Mouse (Mus musculus): ENCODE results near the gene Efnb1. TPM values are rescaled to one million over a fixed set of nuclear protein-coding genes. Genes with fewer than 3 reads are reported as not detected.
A peak's percentile ranks its signal among the peaks of the same experiment; 100 is the strongest.
"Not testable (repeated sequence)": the region's sequence is repeated elsewhere in the genome, so short reads cannot be mapped to it uniquely, and the experiment has no call there.

The Efnb1 gene
- polyA plus RNA-seq (2015; fragmentation: Nextera tagmentation; extraction: Ambion mirVana): 5.1 and 5.7 TPM in 2 replicates

- ATAC-seq (ENCODE audit: insufficient read depth): peak; percentile 74
- H3K4me1 ChIP-seq (replicated peaks): 0 out of 2 replicates have a peak, but pooled peaks cover under 1% of the 10 kb centered on the region
- H3K4me2 ChIP-seq: peak within 1 kb of the TSS; percentile 66
- no peaks in the 10 kb centered on the region for H3K36me3 ChIP-seq (replicated peaks)
- peak within 1 kb of the TSS; percentile 54 for H3K4me3 ChIP-seq (replicated peaks)
- peak within 1 kb of the TSS; percentile 38; the same call in 1 of the 2 replicates for H3K27ac ChIP-seq (replicated peaks)
- H3K9me3 ChIP-seq (replicated peaks): no peaks in the 10 kb centered on the region
- peaks cover 41% of the 10 kb centered on the region for H3K27me3 ChIP-seq
- WGBS (ENCODE audit: insufficient replicate concordance): 30% methylated on average over 35 of the region's 35 CpGs
- peak within 1 kb of the TSS; percentile 30; the same call in 1 of the 2 replicates for H3K9ac ChIP-seq
Measured at GRCm38 (mm10) chrX:99135523-99136258, at the start of gene Efnb1. Efnb1 (plus strand) TSS chrX:99136130.

DNA sequence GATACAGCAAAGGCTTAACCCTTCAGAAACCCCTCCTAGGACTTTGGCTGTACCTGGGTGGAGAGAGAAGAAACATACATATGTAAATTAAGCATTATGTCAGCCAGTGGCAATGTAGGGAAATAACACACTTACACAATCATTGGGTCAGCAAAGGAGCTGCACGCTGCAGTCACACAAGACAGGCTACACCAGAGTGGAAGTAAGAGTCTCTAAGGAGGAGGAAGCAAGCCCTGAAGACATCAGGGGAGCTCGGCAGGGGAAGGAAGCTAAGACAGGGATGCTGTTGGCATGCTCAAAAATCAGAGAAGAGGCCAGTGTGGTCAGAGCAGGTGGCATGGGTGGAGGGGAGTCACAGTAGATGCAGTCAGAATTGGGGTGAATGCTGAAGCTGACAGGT lies 43.2 kb upstream of the Efnb1 start:
- Histone ChIP-seq H3K9ac (no peak overlapping the region), H3K27me3 (peaks cover 3% of the 10 kb centered on the region; the same call in 1 of the 2 replicates), H3K36me3 (replicated peaks) (no peaks in the 10 kb centered on the region), H3K4me1 (replicated peaks) (no peaks in the 10 kb centered on the region), H3K9me3 (replicated peaks) (no peaks in the 10 kb centered on the region), H3K27ac (replicated peaks) (no peak overlapping the region), H3K4me3 (replicated peaks) (no peak overlapping the region), H3K4me2 (no peak overlapping the region)
- ATAC-seq (ENCODE audit: insufficient read depth): no peak
- WGBS (ENCODE audit: insufficient replicate concordance): 24% methylated on average over 2 of the region's 2 CpGs

- WGBS (ENCODE audit: insufficient replicate concordance): 55% methylated on average over 6 of the region's 10 CpGs
- ATAC-seq (ENCODE audit: insufficient read depth): 0 out of 2 replicates have a peak, but pooled peaks have one; percentile 12
- not testable (repeated sequence) for H3K4me3 ChIP-seq (replicated peaks); H3K27ac ChIP-seq (replicated peaks); H3K9me3 ChIP-seq (replicated peaks); H3K4me1 ChIP-seq (replicated peaks); H3K36me3 ChIP-seq (replicated peaks); H3K4me2 ChIP-seq; H3K27me3 ChIP-seq; H3K9ac ChIP-seq
Measured at GRCm38 (mm10) chrX:99111088-99111724, 24.7 kb upstream of the Efnb1 start.

DNA sequence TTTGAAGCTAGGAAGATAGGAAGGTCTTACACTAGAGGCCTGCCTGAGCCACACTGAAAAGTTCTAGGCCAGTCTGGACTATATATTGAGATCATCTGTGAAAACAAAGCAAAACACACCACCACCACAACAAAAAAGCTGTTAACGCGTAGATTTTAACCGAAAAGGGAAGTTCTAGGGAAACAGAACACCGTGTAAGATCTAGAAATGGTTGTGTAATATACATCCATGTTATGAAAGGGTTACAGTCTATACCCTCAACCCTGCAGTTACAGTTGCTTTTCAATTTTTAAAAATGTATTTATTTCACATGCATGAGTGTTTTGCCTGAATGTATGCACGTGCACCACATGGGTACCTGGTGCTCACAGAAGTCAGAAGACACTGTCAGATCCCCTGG lies 16.4 kb upstream of the Efnb1 start:
- no peak overlapping the region for H3K27ac ChIP-seq (replicated peaks)
- WGBS (ENCODE audit: insufficient replicate concordance): 58% methylated on average over 5 of the region's 5 CpGs
- H3K4me2 ChIP-seq: no peak overlapping the region
- H3K4me1 ChIP-seq (replicated peaks): no peaks in the 10 kb centered on the region
- no peak overlapping the region for H3K4me3 ChIP-seq (replicated peaks)
- no peak overlapping the region for H3K9ac ChIP-seq
- H3K36me3 ChIP-seq (replicated peaks): no peaks in the 10 kb centered on the region
- no peaks in the 10 kb centered on the region; the same call in 1 of the 2 replicates for H3K27me3 ChIP-seq
- no peak for ATAC-seq (ENCODE audit: insufficient read depth)
- no peaks in the 10 kb centered on the region for H3K9me3 ChIP-seq (replicated peaks)

DNA sequence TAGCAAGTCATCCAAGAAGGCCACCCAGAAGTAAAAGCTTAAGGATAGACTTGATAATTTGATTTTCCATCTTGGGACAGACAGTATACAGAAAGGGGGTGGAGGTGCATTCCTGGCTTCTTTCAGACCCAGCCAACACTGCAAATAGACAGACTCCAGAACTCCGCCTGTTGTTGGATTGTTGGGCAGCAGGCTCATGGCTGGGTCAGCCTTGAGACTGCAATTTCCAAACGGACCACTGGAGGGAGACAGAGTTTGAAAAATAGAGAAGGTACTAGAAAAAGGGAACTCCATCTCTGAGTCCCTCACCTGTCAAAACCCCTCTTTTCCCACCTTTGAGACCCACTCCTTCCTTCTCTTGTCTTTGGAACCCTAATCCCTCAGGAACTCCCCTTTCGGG lies 5.9 kb upstream of the Efnb1 start:
- ATAC-seq (ENCODE audit: insufficient read depth): no peak
- Histone ChIP-seq H3K9me3 (replicated peaks) (no peaks in the 10 kb centered on the region), H3K36me3 (replicated peaks) (no peaks in the 10 kb centered on the region), H3K27ac (replicated peaks) (no peak overlapping the region), H3K4me3 (replicated peaks) (no peak overlapping the region), H3K27me3 (peaks cover 2% of the 10 kb centered on the region; the same call in 1 of the 2 replicates), H3K4me1 (replicated peaks) (no peaks in the 10 kb centered on the region), H3K9ac (no peak overlapping the region), H3K4me2 (no peak overlapping the region)
- WGBS (ENCODE audit: insufficient replicate concordance): 26% methylated on average over 3 of the region's 3 CpGs

DNA sequence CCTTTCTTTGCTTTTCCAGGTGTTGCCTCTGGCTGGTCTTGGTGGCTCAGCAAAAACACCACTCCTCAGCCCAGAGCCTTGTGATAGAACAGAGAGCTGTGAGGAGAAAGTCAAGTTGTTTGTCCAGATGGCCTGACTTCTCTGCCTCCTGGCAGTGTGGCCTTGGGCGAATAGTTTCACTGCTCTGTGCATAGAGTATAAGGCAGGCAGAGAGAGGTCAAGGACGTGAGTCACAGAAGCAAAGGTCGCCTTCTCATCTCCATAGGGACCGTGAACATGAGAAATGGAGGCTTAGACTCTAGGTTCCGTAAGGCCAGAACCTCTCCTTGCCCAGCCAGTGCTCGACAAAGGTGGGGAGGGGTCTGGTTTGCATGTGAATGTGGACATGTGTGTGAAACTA lies 3.4 kb upstream of the Efnb1 start:
- no peaks in the 10 kb centered on the region for H3K9me3 ChIP-seq (replicated peaks)
- no peak overlapping the region for H3K9ac ChIP-seq
- H3K4me3 ChIP-seq (replicated peaks): no peak overlapping the region
- peaks cover 26% of the 10 kb centered on the region for H3K27me3 ChIP-seq
- H3K36me3 ChIP-seq (replicated peaks): no peaks in the 10 kb centered on the region
- 60% methylated on average over 6 of the region's 6 CpGs for WGBS (ENCODE audit: insufficient replicate concordance)
- no peak for ATAC-seq (ENCODE audit: insufficient read depth)
- no peak overlapping the region for H3K4me2 ChIP-seq
- no peaks in the 10 kb centered on the region for H3K4me1 ChIP-seq (replicated peaks)
- H3K27ac ChIP-seq (replicated peaks): no peak overlapping the region

GRCm38 (mm10) chrX:99134891-99135290 lies 1.0 kb upstream of the Efnb1 start:
- H3K27ac ChIP-seq (replicated peaks): no peak overlapping the region
- no peaks in the 10 kb centered on the region for H3K9me3 ChIP-seq (replicated peaks)
- H3K4me1 ChIP-seq (replicated peaks): no peaks in the 10 kb centered on the region
- no peak overlapping the region for H3K9ac ChIP-seq
- no peaks in the 10 kb centered on the region for H3K36me3 ChIP-seq (replicated peaks)
- peak overlapping the region; percentile 66 for H3K4me2 ChIP-seq
- peaks cover 41% of the 10 kb centered on the region for H3K27me3 ChIP-seq
- no peak overlapping the region for H3K4me3 ChIP-seq (replicated peaks)
- 0 out of 2 replicates have a peak, but pooled peaks have one; percentile 22 for ATAC-seq (ENCODE audit: insufficient read depth)
- WGBS (ENCODE audit: insufficient replicate concordance): 31% methylated on average over 14 of the region's 14 CpGs

- Histone ChIP-seq H3K27ac (replicated peaks) (peak overlapping the region; percentile 38; the same call in 1 of the 2 replicates), H3K27me3 (peaks cover 41% of the 10 kb centered on the region)
- WGBS (ENCODE audit: insufficient replicate concordance): 26% methylated on average over 50 of the region's 53 CpGs
Measured at GRCm38 (mm10) chrX:99136431-99136966, 569 bp downstream of the Efnb1 start.

GRCm38 (mm10) chrX:99137143-99137870 lies 1.4 kb downstream of the Efnb1 start:
- H3K9ac ChIP-seq: 0 out of 2 replicates have a peak overlapping the region, but pooled peaks have one; percentile 30
- no peaks in the 10 kb centered on the region for H3K36me3 ChIP-seq (replicated peaks)
- peak overlapping the region; percentile 66 for H3K4me2 ChIP-seq
- no peaks in the 10 kb centered on the region for H3K9me3 ChIP-seq (replicated peaks)
- no peak overlapping the region for H3K27ac ChIP-seq (replicated peaks)
- peaks cover 41% of the 10 kb centered on the region for H3K27me3 ChIP-seq
- H3K4me1 ChIP-seq (replicated peaks): 0 out of 2 replicates have a peak, but pooled peaks cover 4% of the 10 kb centered on the region
- ATAC-seq (ENCODE audit: insufficient read depth): no peak
- H3K4me3 ChIP-seq (replicated peaks): peak overlapping the region; percentile 54
- 23% methylated on average over 31 of the region's 31 CpGs for WGBS (ENCODE audit: insufficient replicate concordance)

More at GRCm38 (mm10) chrX:99136431-99136966, 569 bp downstream of the Efnb1 start:
- H3K4me3 ChIP-seq (replicated peaks): peak overlapping the region; percentile 54
- no peaks in the 10 kb centered on the region for H3K36me3 ChIP-seq (replicated peaks)
- H3K9me3 ChIP-seq (replicated peaks): no peaks in the 10 kb centered on the region
- peak overlapping the region; percentile 66 for H3K4me2 ChIP-seq
- 0 out of 2 replicates have a peak, but pooled peaks have one; percentile 4 for ATAC-seq (ENCODE audit: insufficient read depth)
- H3K9ac ChIP-seq: peak overlapping the region; percentile 30; the same call in 1 of the 2 replicates
- H3K4me1 ChIP-seq (replicated peaks): 0 out of 2 replicates have a peak, but pooled peaks cover 4% of the 10 kb centered on the region

- Histone ChIP-seq H3K4me3 (replicated peaks) (peak overlapping the region; percentile 54), H3K27me3 (peaks cover 41% of the 10 kb centered on the region), H3K4me2 (peak overlapping the region; percentile 66), H3K36me3 (replicated peaks) (no peaks in the 10 kb centered on the region), H3K4me1 (replicated peaks) (0 out of 2 replicates have a peak, but pooled peaks cover 4% of the 10 kb centered on the region), H3K9me3 (replicated peaks) (no peaks in the 10 kb centered on the region), H3K27ac (replicated peaks) (no peak overlapping the region), H3K9ac (no peak overlapping the region)
- 24% methylated on average over 9 of the region's 9 CpGs for WGBS (ENCODE audit: insufficient replicate concordance)
- ATAC-seq (ENCODE audit: insufficient read depth): no peak
Measured at GRCm38 (mm10) chrX:99137928-99138740, 2.2 kb downstream of the Efnb1 start.

All from liver, embryonic 15.5 days (tissue).